In the genomic region with DNA sequence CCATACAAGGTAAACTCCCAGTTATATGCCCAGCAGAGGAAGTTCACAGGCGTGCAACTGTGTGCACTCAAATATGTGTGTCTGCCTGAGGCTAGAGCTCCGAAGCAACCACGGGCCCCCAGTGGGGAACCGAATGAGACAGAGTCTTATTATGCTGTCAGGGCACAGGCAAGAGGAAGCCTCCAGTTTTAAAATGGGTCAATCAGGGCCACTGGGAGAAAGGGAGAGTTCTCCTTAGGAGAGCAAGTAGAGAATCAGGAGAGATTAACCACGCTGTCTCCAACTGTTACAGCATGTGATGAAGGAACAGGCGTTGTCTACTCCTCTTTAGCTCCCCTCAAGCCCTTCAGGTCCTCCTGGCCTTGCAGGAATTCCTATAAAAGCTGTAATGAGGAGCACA, we compare ENCODE assay signal across 15 mouse cellular contexts. TPM values are rescaled to one million over a fixed set of nuclear protein-coding genes. Genes with fewer than 3 reads are reported as not detected.
A peak's percentile ranks its signal among the peaks of the same experiment; 100 is the strongest.
DNase-seq lines count a peak whose midpoint lies in the region; ATAC-seq and TF ChIP-seq lines count a peak whose summit lies in the region.
"Had no signal": no experiment of that assay in that cellular context is flagged by ENCODE, and none has a peak within 500 bp of the region (broad histone marks: within the 10 kb centered on the region; RNA-seq: fewer than 3 reads in every experiment).

No protein-coding gene starts in this region.

- peaks cover 18% of the 10 kb centered on the region for H3K4me1 ChIP-seq in forebrain, embryonic 10.5 days
- peaks cover 10% of the 10 kb centered on the region for H3K4me1 ChIP-seq in forebrain, embryonic 16.5 days (replicated peaks; ENCODE audit: control insufficient read depth, insufficient read depth, low read length)
- peaks cover 14% of the 10 kb centered on the region for H3K4me1 ChIP-seq in midbrain, embryonic 10.5 days
- H3K4me1 ChIP-seq in midbrain, postnatal 0 days (ENCODE audit: insufficient read depth, low read length) = peaks cover 15% of the 10 kb centered on the region
- peaks cover 46% of the 10 kb centered on the region for H3K4me1 ChIP-seq in hindbrain, embryonic 13.5 days (replicated peaks)
- H3K4me1 ChIP-seq in midbrain, embryonic 14.5 days (ENCODE audit: control insufficient read depth, insufficient read depth, low read length) = peaks cover 17% of the 10 kb centered on the region

- no peak overlapping the region for H3K9ac ChIP-seq in forebrain, embryonic 16.5 days (replicated peaks; ENCODE audit: low read depth, low read length)
- H3K9ac ChIP-seq in midbrain, postnatal 0 days (replicated peaks; ENCODE audit: low read length, poor library complexity, severe bottlenecking) = no peak overlapping the region
- H3K9ac ChIP-seq in hindbrain, embryonic 13.5 days = peak overlapping the region; percentile 35; the same call in 1 of the 2 replicates
- H3K9ac ChIP-seq in midbrain, embryonic 14.5 days (replicated peaks; ENCODE audit: low read length) = no peak overlapping the region

- H3K4me2 ChIP-seq in forebrain, embryonic 16.5 days (ENCODE audit: low read length) = no peak overlapping the region
- no peak overlapping the region for H3K4me2 ChIP-seq in midbrain, postnatal 0 days (ENCODE audit: low read depth, low read length, poor library complexity, severe bottlenecking)
- H3K4me2 ChIP-seq in hindbrain, embryonic 13.5 days = no peak overlapping the region
- H3K4me2 ChIP-seq in midbrain, embryonic 14.5 days (ENCODE audit: low read length) = no peak overlapping the region

- H3K27ac ChIP-seq in forebrain, embryonic 10.5 days = peak overlapping the region; percentile 56; the same call in 1 of the 2 replicates
- no peak overlapping the region for H3K27ac ChIP-seq in forebrain, embryonic 16.5 days (ENCODE audit: low read length)
- 0 out of 2 replicates have a peak overlapping the region, but pooled peaks have one; percentile 9 for H3K27ac ChIP-seq in midbrain, embryonic 10.5 days (replicated peaks)
- H3K27ac ChIP-seq in midbrain, postnatal 0 days (ENCODE audit: low read depth, low read length) = no peak overlapping the region
- peak overlapping the region; percentile 76 for H3K27ac ChIP-seq in hindbrain, embryonic 13.5 days
- peak overlapping the region; percentile 52; the same call in 1 of the 2 replicates for H3K27ac ChIP-seq in midbrain, embryonic 14.5 days (replicated peaks; ENCODE audit: low read depth, low read length)

- DNase-seq in forebrain, embryonic 10.5 days (ENCODE audit: extremely low spot score, low spot score) = no peak
- DNase-seq in midbrain, embryonic 10.5 days (ENCODE audit: low spot score) = no peak
- DNase-seq in midbrain, postnatal 0 days (ENCODE audit: low spot score) = no peak
- peak; percentile 37 for DNase-seq in midbrain, embryonic 14.5 days
- no peak for DNase-seq in spleen, adult 18-20 months
- DNase-seq in urinary bladder, adult 18-20 months (ENCODE audit: low spot score in 2 of 2) = no peak
- DNase-seq: gastrocnemius, postnatal 36 days; kidney, adult 9 months; kidney, postnatal 4 days; layer of hippocampus, postnatal 36 days; right cerebral cortex, adult 18-20 months; thymus, postnatal 14 days had no signal

- no peaks in the 10 kb centered on the region for H3K36me3 ChIP-seq in forebrain, embryonic 10.5 days (replicated peaks)
- no peaks in the 10 kb centered on the region for H3K36me3 ChIP-seq in forebrain, embryonic 16.5 days (ENCODE audit: control insufficient read depth, insufficient read depth)
- H3K36me3 ChIP-seq in midbrain, embryonic 10.5 days = no peaks in the 10 kb centered on the region
- no peaks in the 10 kb centered on the region for H3K36me3 ChIP-seq in midbrain, postnatal 0 days (ENCODE audit: insufficient read depth, low read length)
- H3K36me3 ChIP-seq in hindbrain, embryonic 13.5 days = no peaks in the 10 kb centered on the region
- no peaks in the 10 kb centered on the region for H3K36me3 ChIP-seq in midbrain, embryonic 14.5 days (ENCODE audit: control insufficient read depth, insufficient read depth, low read length)

- TF ChIP-seq CTCF in midbrain, postnatal 0 days (IDR thresholded peaks at IDR 0.05) = no peak

- ATAC-seq in forebrain, embryonic 16.5 days = no peak
- no peak for ATAC-seq in midbrain, postnatal 0 days (ENCODE audit: low FRiP score)
- ATAC-seq in hindbrain, embryonic 13.5 days (ENCODE audit: low FRiP score) = no peak
- ATAC-seq in midbrain, embryonic 14.5 days (ENCODE audit: low FRiP score, low TSS enrichment) = no peak

- 56% methylated on average over 6 of the region's 6 CpGs for WGBS in forebrain, embryonic 10.5 days
- WGBS in forebrain, embryonic 16.5 days = 48% methylated on average over 6 of the region's 6 CpGs
- 68% methylated on average over 6 of the region's 6 CpGs for WGBS in midbrain, embryonic 10.5 days
- WGBS in midbrain, postnatal 0 days = 27% methylated on average over 6 of the region's 6 CpGs
- WGBS in hindbrain, embryonic 13.5 days = 56% methylated on average over 6 of the region's 6 CpGs
- 46% methylated on average over 6 of the region's 6 CpGs for WGBS in midbrain, embryonic 14.5 days

- no peak overlapping the region for H3K4me3 ChIP-seq in forebrain, embryonic 10.5 days
- H3K4me3 ChIP-seq in forebrain, embryonic 16.5 days (replicated peaks; ENCODE audit: low read length) = no peak overlapping the region
- no peak overlapping the region for H3K4me3 ChIP-seq in midbrain, embryonic 10.5 days
- no peak overlapping the region for H3K4me3 ChIP-seq in midbrain, postnatal 0 days (ENCODE audit: low read depth, low read length)
- no peak overlapping the region for H3K4me3 ChIP-seq in hindbrain, embryonic 13.5 days
- no peak overlapping the region for H3K4me3 ChIP-seq in midbrain, embryonic 14.5 days (replicated peaks; ENCODE audit: low read depth, low read length)

- H3K27me3 ChIP-seq in forebrain, embryonic 10.5 days (ENCODE audit: poor library complexity, severe bottlenecking) = no peaks in the 10 kb centered on the region
- H3K27me3 ChIP-seq in forebrain, embryonic 16.5 days (replicated peaks; ENCODE audit: control insufficient read depth, insufficient read depth, low read length) = no peaks in the 10 kb centered on the region
- no peaks in the 10 kb centered on the region for H3K27me3 ChIP-seq in midbrain, embryonic 10.5 days (ENCODE audit: low read depth, poor library complexity, severe bottlenecking)
- H3K27me3 ChIP-seq in midbrain, postnatal 0 days (ENCODE audit: insufficient read depth, low read length) = no peaks in the 10 kb centered on the region
- H3K27me3 ChIP-seq in hindbrain, embryonic 13.5 days = no peaks in the 10 kb centered on the region
- H3K27me3 ChIP-seq in midbrain, embryonic 14.5 days (ENCODE audit: control insufficient read depth, insufficient read depth, low read length) = no peaks in the 10 kb centered on the region

- no peaks in the 10 kb centered on the region for H3K9me3 ChIP-seq in forebrain, embryonic 10.5 days
- no peaks in the 10 kb centered on the region for H3K9me3 ChIP-seq in forebrain, embryonic 16.5 days (ENCODE audit: control insufficient read depth, low read length)
- H3K9me3 ChIP-seq in midbrain, embryonic 10.5 days (replicated peaks) = no peaks in the 10 kb centered on the region
- H3K9me3 ChIP-seq in midbrain, postnatal 0 days (ENCODE audit: low read length) = no peaks in the 10 kb centered on the region
- H3K9me3 ChIP-seq in hindbrain, embryonic 13.5 days = no peaks in the 10 kb centered on the region
- H3K9me3 ChIP-seq in midbrain, embryonic 14.5 days (ENCODE audit: control insufficient read depth, low read length) = no peaks in the 10 kb centered on the region

RNA-seq across cellular contexts. Expression of a gene that starts 33.0 kb away (rescaled TPM):
- polyA plus RNA-seq in forebrain, embryonic 10.5 days (2016; fragmentation: Nextera tagmentation; extraction: Ambion mirVana) = 6.6 and 6.7 TPM in 2 replicates
- polyA plus RNA-seq in forebrain, embryonic 16.5 days (2015; fragmentation: Nextera tagmentation; extraction: Ambion mirVana) = 51.6 and 56.0 TPM in 2 replicates
- 6.9 and 7.7 TPM in 2 replicates for polyA plus RNA-seq in midbrain, embryonic 10.5 days (2016; fragmentation: Nextera tagmentation; extraction: Ambion mirVana)
- 6.0 and 10.2 TPM in 2 replicates for total RNA-seq in midbrain, postnatal 0 days (2014; rRNA removed)
- 22.2 and 25.5 TPM in 2 replicates for polyA plus RNA-seq in midbrain, postnatal 0 days (2015; fragmentation: Nextera tagmentation; extraction: Ambion mirVana)
- 34.0 and 36.1 TPM in 2 replicates for polyA plus RNA-seq in hindbrain, embryonic 13.5 days (2015; fragmentation: Nextera tagmentation; extraction: Ambion mirVana)
- polyA plus RNA-seq in midbrain, embryonic 14.5 days (2014; fragmentation: Nextera tagmentation; extraction: Ambion mirVana) = 32.7 and 38.0 TPM in 2 replicates
- polyA plus RNA-seq: liver, embryonic 16.5 days had no signal

Comparison
In these comparisons a context has a peak if more than half of its experiments do, and no peak if none do; other contexts are left out.
1. H3K27ac ChIP-seq: peak in forebrain, embryonic 10.5 days (single experiment), midbrain, embryonic 10.5 days (single experiment), hindbrain, embryonic 13.5 days (single experiment) and midbrain, embryonic 14.5 days (single experiment); none in forebrain, embryonic 16.5 days (single experiment) and midbrain, postnatal 0 days (single experiment).